Mouse (Mus musculus) liver, postnatal 0 days (tissue): ENCODE measurements around the gene Mapk1.

ENCODE experiments used
- CTCF ChIP-seq: sonication (generic); IDR thresholded peaks from 2 replicates; pipeline ENCODE4 v1.5.1; 2016; ENCODE audit warnings: antibody characterized with exemption, low read depth
- EP300 ChIP-seq: IDR thresholded peaks from 2 replicates; pipeline ENCODE4 v1.6.1; 2016; ENCODE audit warnings: antibody characterized with exemption, low read depth, mild to moderate bottlenecking

DNA sequence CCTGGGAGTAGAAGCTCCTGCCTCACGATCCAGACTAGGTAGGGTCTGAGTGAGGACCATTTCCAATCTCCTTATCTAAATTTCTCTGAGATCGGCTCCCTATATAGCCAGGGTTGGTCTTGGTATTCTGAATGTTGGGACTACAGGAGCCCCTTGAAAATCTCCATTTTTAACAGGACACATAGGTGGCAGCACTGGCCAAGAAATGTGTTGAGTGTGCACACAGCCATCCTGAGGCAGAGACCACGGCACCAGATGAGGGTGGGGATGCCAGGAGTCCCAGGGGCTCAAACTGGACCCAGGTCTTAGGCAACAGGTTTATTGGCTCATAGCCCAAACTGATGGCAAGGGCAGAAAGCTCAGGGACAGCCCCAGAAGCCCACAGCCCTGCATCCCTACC is 105.2 kb downstream of the Mapk1 start:
- peak; percentile 16; the same call in 1 of the 2 replicates for TF ChIP-seq CTCF
- TF ChIP-seq EP300: no peak
